Mouse (Mus musculus): ENCODE data around the gene Cdk2.

DNA sequence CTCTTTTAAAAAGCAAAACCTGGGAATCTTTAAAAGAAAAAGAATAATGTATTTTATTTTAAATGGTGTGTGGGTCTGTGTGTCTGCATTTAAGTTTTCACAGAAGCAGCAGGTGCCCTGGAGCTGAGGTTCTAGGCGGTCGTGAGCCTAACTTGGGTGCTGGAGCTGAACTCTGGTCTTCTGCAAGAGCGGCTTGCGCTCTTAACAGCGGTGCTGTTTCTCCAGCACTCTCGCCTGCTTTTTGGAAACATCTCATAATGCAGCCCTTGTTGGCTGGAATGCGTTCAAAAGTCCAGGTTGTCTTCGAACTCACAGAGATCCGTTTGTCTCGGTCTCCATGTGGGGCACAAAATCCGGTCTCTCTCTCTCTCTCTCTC lies 474 bp upstream of the Cdk2 start:
- TF ChIP-seq CTCF (IDR thresholded peaks at IDR 0.05) (no peak), EP300 (IDR thresholded peaks at IDR 0.05) (no peak)

Data from lung, postnatal 0 days (tissue).